Mouse (Mus musculus) liver, postnatal 0 days (tissue): ENCODE measurements around the gene Rrp36. TPM values are rescaled to one million over a fixed set of nuclear protein-coding genes. Genes with fewer than 3 reads are reported as not detected.

ENCODE experiments used
- ATAC-seq: fragments of 200-750 bp; cut with Nextera tagmentation; 2 replicates; pipeline ENCODE4 v1.8.0; 2017; ENCODE audit warnings: mild to moderate bottlenecking, moderate library complexity
- DNase-seq: peaks from one replicate; pipeline ENCODE4 v3.0.0-alpha.2; 2016
- H3K27ac ChIP-seq: fragments of 300-500 bp; sonication (generic); 2 replicates; pipeline ENCODE4 v1.5.1; 2014; ENCODE audit warnings: antibody characterized with exemption, moderate library complexity, mild to moderate bottlenecking, low read depth
- H3K27me3 ChIP-seq: fragments of 300-500 bp; sonication (generic); 2 replicates; pipeline ENCODE4 v1.6.1; 2014; ENCODE audit warnings: low read length, control low read depth, mixed read lengths; ENCODE audit not compliant: insufficient read depth
- H3K36me3 ChIP-seq: fragments of 300-500 bp; sonication (generic); replicated peaks from 2 replicates; pipeline ENCODE4 v1.6.1; 2014; ENCODE audit warnings: mild to moderate bottlenecking, control low read depth, low read length, moderate library complexity, mixed read lengths; ENCODE audit not compliant: insufficient read depth
- H3K4me1 ChIP-seq: fragments of 300-500 bp; sonication (generic); 2 replicates; pipeline ENCODE4 v1.6.1; 2014; ENCODE audit warnings: antibody characterized with exemption, mild to moderate bottlenecking, control low read depth; ENCODE audit not compliant: insufficient read depth
- H3K4me2 ChIP-seq: fragments of 300-500 bp; sonication (generic); 2 replicates; pipeline ENCODE4 v1.6.1; 2014; ENCODE audit warnings: low read depth, mild to moderate bottlenecking, low read length, moderate library complexity, mixed read lengths
- H3K4me3 ChIP-seq: fragments of 300-500 bp; sonication (generic); 2 replicates; pipeline ENCODE4 v1.5.1; 2014; ENCODE audit warnings: low read depth, low read length
- H3K9ac ChIP-seq: fragments of 300-500 bp; sonication (generic); replicated peaks from 2 replicates; pipeline ENCODE4 v1.6.1; 2014; ENCODE audit warnings: mild to moderate bottlenecking, moderate library complexity
- H3K9me3 ChIP-seq: fragments of 300-500 bp; sonication (generic); 2 replicates; pipeline ENCODE4 v1.6.1; 2016; ENCODE audit warnings: mild to moderate bottlenecking, control low read depth, low read length, mixed read lengths
- CTCF ChIP-seq: sonication (generic); IDR thresholded peaks from 2 replicates; pipeline ENCODE4 v1.5.1; 2016; ENCODE audit warnings: antibody characterized with exemption, low read depth
- EP300 ChIP-seq: IDR thresholded peaks from 2 replicates; pipeline ENCODE4 v1.6.1; 2016; ENCODE audit warnings: antibody characterized with exemption, low read depth, mild to moderate bottlenecking
- WGBS: fragments of 180-500 bp; shearing (Covaris S2); extraction: QIAGEN DNeasy Blood & Tissue Kit; methylation state at CpG from one replicate; pipeline ENCODE4 v1.1.7; 2014; ENCODE audit not compliant: insufficient replicate concordance; 5-methylcytosine and 5-hydroxymethylcytosine counted together
- polyA plus RNA-seq: library from polyadenylated mRNA; unstranded; fragments of >200 nt; fragmentation: Nextera tagmentation; extraction: Ambion mirVana; gene quantifications from 2 replicates; pipeline ENCODE4 v1.2.1, GENCODE M21; 2015

The Rrp36 gene
- polyA plus RNA-seq, result 28.1 and 28.2 TPM in 2 replicates

DNA sequence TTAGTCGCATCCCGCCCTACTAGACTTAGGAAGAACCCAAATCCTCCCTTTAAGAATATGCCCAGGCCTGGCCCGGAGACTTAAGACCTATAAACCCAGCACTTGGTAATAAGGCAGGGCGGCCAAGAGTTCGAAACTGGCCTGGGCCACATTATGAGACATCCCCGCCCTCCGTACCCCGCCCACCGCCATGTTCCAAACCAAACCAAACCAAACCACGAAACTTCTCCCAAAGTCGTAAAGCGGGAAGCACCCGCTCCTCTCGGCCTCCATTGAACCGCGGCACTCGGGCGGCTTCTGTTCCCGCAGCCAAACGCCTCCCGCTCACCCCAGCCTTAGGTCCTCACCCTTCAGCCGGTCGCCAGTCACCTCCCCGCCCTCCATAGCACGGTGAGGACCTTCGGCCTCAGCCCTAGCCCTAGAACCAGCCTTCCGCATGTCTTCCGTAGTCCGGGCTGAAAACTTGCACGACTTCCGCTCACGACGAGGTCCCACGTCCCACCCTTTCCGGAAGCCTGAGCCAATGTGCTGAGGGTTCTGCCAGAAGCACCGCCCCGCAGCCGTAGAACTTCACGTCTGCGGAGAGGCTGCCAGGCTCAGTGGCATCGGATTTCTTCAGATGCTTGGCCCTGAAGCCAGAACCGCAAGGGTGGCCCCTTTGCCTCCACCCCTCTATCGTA, at the start of gene Rrp36:
Gene Rrp36 (minus strand): TSS at position 503 of the 680 bp plus-strand sequence.
- Histone ChIP-seq H3K36me3 (peaks cover 36% of the 10 kb centered on the region), H3K4me2 (peak within 1 kb of the TSS; percentile 93), H3K9ac (peak within 1 kb of the TSS; percentile 78), H3K4me3 (peak within 1 kb of the TSS; percentile 82), H3K27me3 (no peaks in the 10 kb centered on the region), H3K27ac (peak within 1 kb of the TSS; percentile 89), H3K9me3 (no peaks in the 10 kb centered on the region), H3K4me1 (peaks cover 16% of the 10 kb centered on the region)
- WGBS, result under 1% methylated on average over 43 of the region's 43 CpGs
- DNase-seq, result peak; percentile 92
- TF ChIP-seq CTCF (no peak), EP300 (no peak)
- ATAC-seq, result peak; percentile 94

DNA sequence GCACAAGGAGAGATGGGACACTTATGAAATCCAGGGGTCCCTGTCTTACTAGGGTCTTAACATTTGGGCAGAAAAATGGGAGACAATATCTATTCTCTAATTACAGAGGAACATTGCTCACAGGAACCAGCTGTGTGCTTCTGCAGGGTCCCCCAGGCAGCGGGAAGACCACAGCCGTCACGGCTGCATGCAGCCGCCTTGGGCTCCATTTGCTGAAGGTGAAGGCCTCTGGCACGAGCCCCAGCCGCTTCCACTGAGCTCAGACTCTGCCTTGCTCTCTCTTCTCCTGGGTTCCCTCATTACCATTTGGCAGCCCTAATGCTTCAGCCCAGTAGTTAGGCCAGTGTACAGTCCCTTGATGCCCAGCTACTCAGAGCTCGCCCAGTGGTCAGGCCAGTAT, 46.9 kb upstream of the Rrp36 start:
- no peak overlapping the region for H3K27ac ChIP-seq
- H3K27me3 ChIP-seq, result no peaks in the 10 kb centered on the region
- TF ChIP-seq EP300 (no peak), CTCF (no peak)
- H3K4me3 ChIP-seq, result no peak overlapping the region
- peaks cover 27% of the 10 kb centered on the region for H3K36me3 ChIP-seq
- H3K4me2 ChIP-seq, result no peak overlapping the region
- no peak for ATAC-seq
- no peak for DNase-seq
- 87% methylated on average over 7 of the region's 7 CpGs for WGBS
- H3K4me1 ChIP-seq, result no peaks in the 10 kb centered on the region
- H3K9me3 ChIP-seq, result no peaks in the 10 kb centered on the region
- H3K9ac ChIP-seq, result no peak overlapping the region

DNA sequence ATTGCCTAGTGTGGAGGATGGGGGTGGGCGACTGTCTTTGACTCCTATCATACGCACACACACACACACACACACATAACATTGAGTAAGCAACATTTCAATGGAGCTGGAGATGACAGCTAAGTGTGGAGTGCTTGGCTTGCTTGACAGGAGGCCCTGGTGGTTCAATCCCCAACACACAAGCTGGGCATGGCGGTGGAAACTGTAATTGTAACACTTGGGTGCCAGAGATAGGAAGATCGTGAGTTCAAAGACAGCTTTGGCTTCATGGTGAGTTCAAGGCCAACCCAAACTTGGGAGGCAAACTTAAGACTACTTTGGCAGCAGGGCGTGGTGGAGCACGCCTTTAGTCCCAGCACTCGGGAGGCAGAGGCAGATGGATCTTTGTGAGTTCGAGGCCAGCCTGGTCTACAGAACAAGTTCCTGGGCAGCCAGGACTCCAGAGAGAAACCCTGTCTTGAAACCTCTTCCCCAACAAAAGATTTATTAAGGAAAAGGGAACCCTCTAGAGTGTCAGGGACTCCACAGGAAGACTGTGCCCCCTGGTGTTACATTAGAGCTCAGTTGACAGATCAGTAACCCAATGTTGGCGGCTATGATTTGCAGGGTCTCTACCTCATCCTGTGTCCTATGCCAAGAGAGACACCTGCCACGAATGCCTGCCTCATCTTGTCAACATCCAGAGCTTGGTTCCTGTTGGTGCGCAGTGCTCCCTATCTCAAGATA, 40.8 kb upstream of the Rrp36 start:
- Histone ChIP-seq H3K27me3 (no peaks in the 10 kb centered on the region), H3K27ac (no peak overlapping the region), H3K9ac (no peak overlapping the region), H3K4me2 (no peak overlapping the region), H3K36me3 (peaks cover 16% of the 10 kb centered on the region), H3K4me3 (no peak overlapping the region), H3K9me3 (no peaks in the 10 kb centered on the region), H3K4me1 (peaks cover 11% of the 10 kb centered on the region)
- WGBS, result 87% methylated on average over 11 of the region's 11 CpGs
- TF ChIP-seq CTCF (peak; percentile 36; the same call in 1 of the 2 replicates), EP300 (no peak)
- ATAC-seq (no peak), DNase-seq (no peak)

DNA sequence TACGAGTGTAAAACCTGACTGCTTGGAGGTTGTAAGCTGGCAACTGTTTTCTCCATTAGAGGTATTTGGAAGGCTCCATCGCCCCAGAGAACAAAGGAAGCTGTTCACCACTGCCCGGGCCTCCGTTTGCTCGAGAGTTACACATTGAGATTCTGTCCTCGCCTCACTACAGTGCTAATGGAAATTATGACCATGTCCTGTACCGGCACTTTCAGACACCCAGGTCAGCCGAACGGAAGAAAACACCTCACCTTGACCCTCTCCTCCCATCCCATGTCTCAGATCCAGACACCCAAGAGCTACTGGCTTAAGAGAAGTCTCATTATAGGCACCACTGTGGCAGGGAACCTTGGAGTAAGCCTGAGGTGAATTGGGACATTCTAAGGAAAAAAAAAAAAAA, 39.7 kb upstream of the Rrp36 start:
- TF ChIP-seq EP300, result no peak
- no peak for TF ChIP-seq CTCF
- 85% methylated on average over 9 of the region's 9 CpGs for WGBS
- no peaks in the 10 kb centered on the region for H3K27me3 ChIP-seq
- H3K36me3 ChIP-seq, result peaks cover 16% of the 10 kb centered on the region
- H3K9ac ChIP-seq, result no peak overlapping the region
- no peak for ATAC-seq
- no peaks in the 10 kb centered on the region for H3K9me3 ChIP-seq
- H3K27ac ChIP-seq, result no peak overlapping the region
- peaks cover 11% of the 10 kb centered on the region for H3K4me1 ChIP-seq
- no peak overlapping the region for H3K4me3 ChIP-seq
- H3K4me2 ChIP-seq, result no peak overlapping the region
- no peak for DNase-seq

DNA sequence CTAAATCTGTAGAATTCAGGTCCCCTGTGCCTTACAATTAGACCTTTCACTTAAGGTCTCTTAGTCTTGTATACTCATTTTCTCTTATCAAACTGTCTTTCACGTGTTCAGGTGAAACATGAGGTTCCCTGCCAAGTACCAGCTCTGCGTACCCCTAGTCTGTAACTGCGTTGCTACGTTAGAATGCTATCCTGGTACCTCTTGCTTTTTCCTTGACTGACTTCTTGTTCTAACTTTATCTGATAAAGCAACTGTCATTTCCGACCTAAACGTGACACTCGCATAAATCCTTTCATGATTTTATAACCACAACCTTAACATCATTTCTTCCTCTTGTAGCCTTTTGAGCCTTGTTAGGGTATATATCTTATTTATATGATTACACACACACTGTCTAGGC, 38.3 kb upstream of the Rrp36 start:
- Histone ChIP-seq H3K4me1 (peaks cover 11% of the 10 kb centered on the region), H3K36me3 (peaks cover 16% of the 10 kb centered on the region), H3K4me2 (peak overlapping the region; percentile 75), H3K9me3 (no peaks in the 10 kb centered on the region), H3K4me3 (peak overlapping the region; percentile 100), H3K27me3 (no peaks in the 10 kb centered on the region), H3K9ac (peak overlapping the region; percentile 98), H3K27ac (no peak overlapping the region)
- WGBS, result 19% methylated on average over 7 of the region's 7 CpGs
- DNase-seq, result no peak
- TF ChIP-seq CTCF (no peak), EP300 (no peak)
- ATAC-seq, result no peak

DNA sequence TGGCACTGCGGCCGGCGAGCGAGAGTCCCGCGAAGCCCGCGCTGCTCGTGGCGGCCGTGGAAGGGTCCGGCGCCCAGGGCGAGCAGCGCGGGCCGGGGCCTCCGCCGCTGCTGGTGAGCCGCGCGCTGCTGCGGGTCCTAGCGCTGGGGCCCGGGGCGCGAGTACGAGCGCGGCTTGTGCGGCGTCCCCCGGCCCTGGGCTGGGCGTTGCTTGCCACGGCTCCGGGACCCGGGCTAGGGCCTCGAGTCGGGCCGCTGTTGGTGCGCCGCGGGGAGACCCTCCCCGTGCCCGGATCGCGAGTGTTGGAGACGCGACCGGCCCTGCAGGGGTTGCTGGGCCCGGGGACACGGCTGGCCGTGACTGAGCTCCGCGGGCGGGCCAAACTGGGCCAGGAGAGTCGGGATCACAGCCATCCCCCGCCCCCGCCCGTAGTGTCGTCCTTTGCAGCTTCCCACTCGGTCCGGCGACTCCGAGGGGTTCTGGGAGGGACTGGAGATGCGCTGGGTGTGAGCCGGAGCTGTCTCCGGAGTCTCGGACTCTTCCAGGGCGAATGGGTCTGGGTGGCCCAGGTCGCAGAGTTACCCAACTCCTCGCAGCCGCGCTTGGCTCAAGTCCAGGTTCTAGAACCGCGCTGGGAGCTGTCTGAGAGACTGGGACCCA, 37.6 kb upstream of the Rrp36 start:
- Histone ChIP-seq H3K4me3 (peak overlapping the region; percentile 100), H3K9ac (peak overlapping the region; percentile 98), H3K4me2 (peak overlapping the region; percentile 75), H3K36me3 (peaks cover 16% of the 10 kb centered on the region), H3K4me1 (peaks cover 11% of the 10 kb centered on the region), H3K9me3 (no peaks in the 10 kb centered on the region), H3K27ac (peak overlapping the region; percentile 89), H3K27me3 (no peaks in the 10 kb centered on the region)
- ATAC-seq, result peak; percentile 64
- WGBS, result under 1% methylated on average over 60 of the region's 76 CpGs
- DNase-seq, result peak; percentile 82
- no peak for TF ChIP-seq EP300
- no peak for TF ChIP-seq CTCF
